Mouse (Mus musculus) gastrocnemius, postnatal 36 days (tissue): ENCODE measurements around the gene Rasl11b. TPM values are rescaled to one million over a fixed set of nuclear protein-coding genes. Genes with fewer than 3 reads are reported as not detected.

Source experiments
- DNase-seq, 2 experiments: peaks; one replicate each; pipeline ENCODE4 v3.0.0; 2022
- intact Hi-C: fragments of 180-260 bp; cut with DNase I; formaldehyde crosslinking; loops from one replicate; pipeline ENCODE4 v1.15.1; 2025
- total RNA-seq, 2 experiments: library from RNA; stranded (reverse); gene quantifications; 2 replicates each; pipeline ENCODE4 v1.2.3; 2021

Rasl11b gene
- total RNA-seq, 2 experiments from 2014 or later = 2.4 to 4.0 TPM

GRCm38 (mm10) chr5:74205509-74205908, 10.4 kb downstream of the Rasl11b start:
- intact Hi-C loops = no loop called here
- no peak for DNase-seq

- DNase-seq = no peak
- intact Hi-C loops = no loop called here
Measured at GRCm38 (mm10) chr5:74206038-74206437, 11.0 kb downstream of the Rasl11b start.

GRCm38 (mm10) chr5:74206649-74207048, 11.6 kb downstream of the Rasl11b start:
- intact Hi-C loops = no loop called here
- no peak for DNase-seq

GRCm38 (mm10) chr5:74207209-74207608, 12.1 kb downstream of the Rasl11b start:
- intact Hi-C loops = no loop called here
- DNase-seq = no peak

GRCm38 (mm10) chr5:74208438-74208837, 13.4 kb downstream of the Rasl11b start:
- no peak for DNase-seq
- intact Hi-C loops = no loop called here

GRCm38 (mm10) chr5:74209640-74210039, 14.6 kb downstream of the Rasl11b start:
- intact Hi-C loops = no loop called here
- DNase-seq = no peak

- intact Hi-C loops = no loop called here
- DNase-seq = no peak
Measured at GRCm38 (mm10) chr5:74211346-74211745, 16.3 kb downstream of the Rasl11b start.

- intact Hi-C loops = no loop called here
- DNase-seq = no peak
Measured at GRCm38 (mm10) chr5:74214501-74215110, 19.5 kb downstream of the Rasl11b start.

- intact Hi-C loops = no loop called here
Measured at GRCm38 (mm10) chr5:74215125-74215524, 20.0 kb downstream of the Rasl11b start.

GRCm38 (mm10) chr5:74218524-74218923, 23.4 kb downstream of the Rasl11b start:
- intact Hi-C loops = no loop called here
- no peak for DNase-seq

More at GRCm38 (mm10) chr5:74215125-74215524, 20.0 kb downstream of the Rasl11b start:
- no peak for DNase-seq

GRCm38 (mm10) chr5:74222626-74223025, 27.5 kb downstream of the Rasl11b start:
- DNase-seq = no peak
- intact Hi-C loops = no loop called here

GRCm38 (mm10) chr5:74224480-74224879, 29.4 kb downstream of the Rasl11b start:
- no peak for DNase-seq
- intact Hi-C loops = no loop called here

GRCm38 (mm10) chr5:74226183-74226582, 31.1 kb downstream of the Rasl11b start:
- intact Hi-C loops = no loop called here

GRCm38 (mm10) chr5:74227352-74227751, 32.3 kb downstream of the Rasl11b start:
- intact Hi-C loops = no loop called here
- DNase-seq = no peak

More at GRCm38 (mm10) chr5:74226183-74226582, 31.1 kb downstream of the Rasl11b start:
- no peak for DNase-seq

GRCm38 (mm10) chr5:74228938-74229337, 33.9 kb downstream of the Rasl11b start:
- DNase-seq = peak in 1 of 2 experiments; percentile 27
- intact Hi-C loops = no loop called here

- intact Hi-C loops = no loop called here
Measured at GRCm38 (mm10) chr5:74229775-74230413, 34.8 kb downstream of the Rasl11b start.

GRCm38 (mm10) chr5:74230525-74230924, 35.4 kb downstream of the Rasl11b start:
- intact Hi-C loops = no loop called here

More at GRCm38 (mm10) chr5:74229775-74230413, 34.8 kb downstream of the Rasl11b start:
- no peak for DNase-seq

GRCm38 (mm10) chr5:74233808-74234207, 38.7 kb downstream of the Rasl11b start:
- no peak for DNase-seq
- intact Hi-C loops = no loop called here

More at GRCm38 (mm10) chr5:74230525-74230924, 35.4 kb downstream of the Rasl11b start:
- no peak for DNase-seq

GRCm38 (mm10) chr5:74239369-74239768, 44.3 kb downstream of the Rasl11b start:
- intact Hi-C loops = no loop called here
- no peak for DNase-seq

- intact Hi-C loops = no loop called here
- no peak for DNase-seq
Measured at GRCm38 (mm10) chr5:74240298-74240697, 45.2 kb downstream of the Rasl11b start.

GRCm38 (mm10) chr5:74240926-74241680, 46.0 kb downstream of the Rasl11b start:
- intact Hi-C loops = no loop called here

More at GRCm38 (mm10) chr5:74240926-74241680, 46.0 kb downstream of the Rasl11b start:
- no peak for DNase-seq
